Mouse (Mus musculus) G1E (cell line): ENCODE measurements around the gene Aff3.

Experiments
- CTCF ChIP-seq: IDR thresholded peaks from 2 replicates; pipeline ENCODE4 v1.5.1; 2012; ENCODE audit warnings: low read depth, low read length, inconsistent platforms, mixed read lengths
- GATA1 ChIP-seq: IDR thresholded peaks from 2 replicates; pipeline ENCODE4 v1.6.1; 2012; ENCODE audit warnings: borderline replicate concordance, low read length, inconsistent platforms, mixed read lengths
- GATA2 ChIP-seq: IDR thresholded peaks from 2 replicates; pipeline ENCODE4 v1.6.1; 2012; ENCODE audit warnings: low read depth, low read length, inconsistent platforms, borderline replicate concordance
- POLR2AphosphoS5 ChIP-seq: IDR thresholded peaks from 2 replicates; pipeline ENCODE4 v1.6.1; 2012; ENCODE audit warnings: low read depth, low read length, inconsistent platforms; ENCODE audit not compliant: insufficient replicate concordance
- TAL1 ChIP-seq: conservative IDR thresholded peaks from 2 replicates; pipeline ENCODE4 v1.6.1; 2012; ENCODE audit warnings: low read depth, low read length, inconsistent platforms, mixed read lengths

GRCm38 (mm10) chr1:38679890-38680289, 15.1 kb upstream of the Aff3 start:
- no peak for TF ChIP-seq CTCF
- no peak for TF ChIP-seq POLR2AphosphoS5
- no peak for TF ChIP-seq TAL1
- no peak for TF ChIP-seq GATA1
- TF ChIP-seq GATA2 = no peak
